Mouse (Mus musculus): ENCODE measurements around the gene Ndufa13.
"Not testable (repeated sequence)": the region's sequence is repeated elsewhere in the genome, so short reads cannot be mapped to it uniquely, and the experiment has no call there.

Ndufa13 gene

GRCm38 (mm10) chr8:69902163-69903062 lies at the start of gene Ndufa13, which contains the start of the genes Tssk6 and Yjefn3:
Gene Ndufa13 (minus strand): TSS chr8:69902558.
Gene Tssk6 (plus strand): TSS chr8:69902184.
Gene Yjefn3 (minus strand): TSS chr8:69902712.
- in situ Hi-C loops (cut with MboI; ENCODE audit: unreplicated experiment in 2 of 2) = no loop called here

DNA sequence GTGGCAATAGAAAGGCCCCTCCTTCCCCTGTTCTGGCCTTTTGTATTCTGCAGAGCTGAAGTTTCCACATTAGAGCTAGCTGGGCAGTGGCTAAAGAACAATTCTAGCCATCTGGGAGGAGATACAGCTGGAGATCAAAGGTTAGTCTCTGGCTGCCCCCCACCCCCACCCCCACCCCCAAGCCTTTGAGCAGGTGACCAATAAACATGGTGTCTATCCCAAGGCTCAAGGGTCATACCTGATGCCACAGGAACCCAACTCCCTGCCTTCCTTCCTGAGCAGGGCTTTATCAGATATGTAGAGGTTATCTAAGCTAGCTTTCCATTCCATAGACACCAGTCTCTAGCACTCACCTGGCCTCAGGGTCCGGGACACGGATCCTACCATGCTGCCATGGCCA lies 47.9 kb upstream of the Ndufa13 start:
- in situ Hi-C loops (cut with MboI; ENCODE audit: unreplicated experiment in 2 of 2) = no loop called here

GRCm38 (mm10) chr8:69942495-69942894 lies 40.1 kb upstream of the Ndufa13 start:
- in situ Hi-C loops (cut with MboI; ENCODE audit: unreplicated experiment in 2 of 2) = not testable (repeated sequence)

DNA sequence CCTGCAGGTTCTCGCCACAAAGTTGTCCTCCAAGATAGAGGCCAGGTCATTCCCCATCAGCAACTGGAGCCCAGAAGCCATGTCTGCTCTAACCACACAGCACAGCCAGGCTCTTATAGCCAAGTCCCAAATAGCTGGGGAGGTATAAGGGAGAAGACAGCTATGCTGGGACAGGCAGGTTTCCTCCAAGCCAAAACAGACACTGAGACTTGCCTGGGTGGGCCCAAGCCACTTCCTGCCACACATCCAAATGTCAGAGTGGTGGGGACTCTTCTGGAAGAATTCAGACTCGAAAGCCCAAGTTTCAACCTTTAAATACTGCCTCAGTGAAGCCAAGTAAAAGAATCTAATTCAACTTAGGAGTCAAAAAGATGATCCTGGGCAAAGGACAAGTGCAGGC lies 38.0 kb upstream of the Ndufa13 start:
- in situ Hi-C loops (cut with MboI; ENCODE audit: unreplicated experiment in 2 of 2) = no loop called here

GRCm38 (mm10) chr8:69939633-69940032 lies 37.3 kb upstream of the Ndufa13 start:
- in situ Hi-C loops (cut with MboI; ENCODE audit: unreplicated experiment in 2 of 2) = no loop called here

DNA sequence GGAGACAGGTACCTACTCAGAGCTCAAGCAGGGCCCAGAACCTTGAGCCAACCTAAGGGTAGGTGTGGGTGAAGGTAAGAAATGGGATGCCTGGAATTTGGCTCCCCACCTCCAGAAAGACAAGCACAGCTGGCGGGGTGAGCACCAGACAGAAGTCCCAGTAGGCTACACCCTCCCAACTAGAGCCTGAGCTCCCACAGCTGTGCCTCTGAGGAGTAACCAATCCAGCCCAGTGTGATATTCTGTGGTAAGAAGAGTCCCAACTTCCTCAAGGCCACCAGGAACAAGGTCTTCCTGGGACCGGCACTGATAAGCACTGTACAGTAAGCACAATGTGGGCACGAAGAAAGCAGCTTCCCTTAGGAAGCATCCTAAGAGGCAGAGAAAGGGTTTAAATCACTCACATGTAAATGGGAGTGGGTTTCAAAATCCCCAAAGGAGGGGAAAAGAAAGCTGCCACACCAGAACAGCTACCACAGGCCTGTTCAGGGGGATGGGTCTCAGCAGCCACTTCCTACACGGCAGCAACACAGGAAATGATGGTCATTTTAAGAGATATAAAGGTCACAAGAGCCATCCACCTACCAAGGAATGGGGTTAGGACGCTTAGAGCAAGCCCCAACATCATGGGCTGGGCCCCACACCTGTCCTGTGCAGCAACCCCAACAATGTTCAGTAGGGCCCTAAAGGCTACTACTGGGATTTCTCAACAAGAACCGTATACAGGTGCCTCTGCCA lies 36.1 kb upstream of the Ndufa13 start:
- in situ Hi-C loops (cut with MboI; ENCODE audit: unreplicated experiment in 2 of 2) = no loop called here

DNA sequence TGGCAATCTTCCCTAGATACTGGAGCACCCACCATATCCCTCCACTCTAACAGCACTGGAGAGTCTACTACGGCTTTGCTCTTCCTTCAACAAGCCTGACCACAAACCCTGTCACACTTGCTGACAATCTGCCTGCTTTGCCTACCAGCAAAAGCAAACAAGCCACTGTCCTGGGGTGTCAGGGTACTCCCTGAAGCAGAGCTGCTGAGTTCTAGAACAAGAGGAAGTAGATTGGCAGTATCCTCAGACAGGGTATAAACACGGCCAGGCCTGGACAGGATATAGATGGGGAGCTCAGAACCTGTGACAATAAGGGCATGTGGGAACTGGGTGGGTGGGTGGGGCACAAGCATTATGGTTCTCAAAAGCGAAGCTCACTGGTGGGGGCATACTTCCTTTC lies 35.1 kb upstream of the Ndufa13 start:
- in situ Hi-C loops (cut with MboI; ENCODE audit: unreplicated experiment in 2 of 2) = no loop called here

DNA sequence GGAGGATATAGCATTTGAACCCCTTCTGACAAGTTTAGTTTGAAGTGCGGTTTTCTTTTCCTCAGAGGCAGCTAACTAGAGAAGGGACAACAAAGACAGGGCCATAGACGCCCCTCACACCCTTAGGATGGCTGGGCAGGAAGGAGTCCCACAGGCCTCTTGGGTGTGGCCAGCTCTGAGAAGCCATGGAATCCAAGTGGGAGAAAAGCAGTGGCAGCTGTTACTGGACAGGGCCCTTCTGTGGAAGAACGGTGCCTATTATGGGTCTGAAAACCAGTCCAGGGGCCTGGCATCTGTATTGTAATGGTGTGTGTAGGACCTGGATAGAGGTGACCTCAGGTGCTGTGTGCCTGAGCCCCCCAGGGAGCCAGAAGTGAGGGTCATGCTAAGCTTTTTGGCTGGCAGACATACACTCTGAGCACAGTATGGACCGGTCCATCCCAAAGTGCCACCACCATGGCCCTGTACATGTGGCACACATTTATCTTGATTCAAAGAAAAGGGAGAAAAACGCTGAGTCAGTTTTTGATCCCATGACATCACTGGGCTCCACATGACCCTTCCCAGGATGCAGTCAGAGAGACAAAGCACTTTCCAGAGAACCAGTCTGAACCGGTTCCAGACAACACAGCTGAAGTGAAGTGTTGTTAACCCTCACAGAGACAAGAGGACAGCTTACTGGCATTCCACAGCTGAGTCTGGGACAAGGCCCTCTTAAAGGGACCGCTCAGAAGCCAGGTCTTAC lies 33.9 kb upstream of the Ndufa13 start:
- in situ Hi-C loops (cut with MboI; ENCODE audit: unreplicated experiment in 2 of 2) = no loop called here

DNA sequence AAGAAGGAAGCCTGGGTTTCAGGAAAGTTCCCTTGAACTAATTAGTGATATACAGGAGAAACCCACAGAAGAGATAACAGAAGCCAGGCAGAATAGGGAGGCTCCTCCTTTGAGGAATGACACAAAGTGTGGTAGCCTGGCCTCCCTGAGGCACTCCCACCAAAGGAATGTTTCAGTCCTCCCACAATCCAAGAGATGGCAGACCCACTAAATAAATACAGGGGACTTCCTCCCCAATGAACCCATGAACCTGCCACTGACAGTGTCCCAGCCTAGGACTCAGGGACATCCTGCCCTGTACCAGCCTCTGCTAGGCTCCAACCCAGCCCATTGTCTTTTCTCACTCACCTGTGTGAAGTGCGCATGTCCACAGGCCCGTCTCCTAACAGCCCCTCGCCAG lies 33.1 kb upstream of the Ndufa13 start:
- in situ Hi-C loops (cut with MboI; ENCODE audit: unreplicated experiment in 2 of 2) = no loop called here

DNA sequence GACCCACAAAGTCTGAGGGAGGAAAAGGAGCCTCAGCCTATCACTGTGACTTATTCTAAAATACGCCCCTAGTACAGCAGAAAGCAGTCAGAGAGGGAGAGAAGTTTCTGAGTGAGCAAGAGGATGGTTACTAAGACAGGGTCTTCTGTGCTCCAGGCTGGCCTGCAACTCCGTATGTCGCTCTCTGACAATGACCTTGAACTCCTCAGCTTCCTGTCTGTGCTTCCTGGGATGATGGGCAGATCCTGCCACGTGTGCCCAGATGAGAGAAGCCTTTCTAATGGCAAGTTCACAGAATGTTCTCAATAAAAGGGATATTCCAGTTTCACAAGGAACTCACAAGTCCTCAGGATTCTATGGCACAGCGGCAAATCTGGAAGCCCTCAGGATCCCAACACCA lies 32.2 kb upstream of the Ndufa13 start:
- in situ Hi-C loops (cut with MboI; ENCODE audit: unreplicated experiment in 2 of 2) = loop anchor here in 1 of 2 experiments (5.0 kb wide), 1 partner anchor 33 kb away; no protein-coding TSS in a partner anchor

DNA sequence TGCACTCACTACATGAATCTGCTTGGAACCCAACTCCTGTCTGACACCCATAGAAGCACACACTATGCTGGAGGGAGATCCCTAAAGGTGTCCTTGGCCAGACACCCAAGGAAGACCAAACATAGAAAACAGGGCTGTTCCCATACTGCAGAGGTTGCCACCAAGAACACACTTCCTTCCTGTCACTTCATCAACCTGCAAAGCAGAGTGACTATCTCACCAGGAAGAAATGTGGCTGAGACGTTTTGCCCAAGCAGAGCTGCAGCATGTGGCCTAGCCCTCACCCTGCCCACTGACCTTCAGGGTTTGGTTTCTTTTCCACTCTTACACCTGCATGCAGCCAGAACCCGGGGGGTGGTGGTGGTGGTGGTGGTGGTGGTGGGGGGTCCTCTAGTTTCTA lies 31.5 kb upstream of the Ndufa13 start:
- in situ Hi-C loops (cut with MboI; ENCODE audit: unreplicated experiment in 2 of 2) = loop anchor here in 1 of 2 experiments (5.0 kb wide), 1 partner anchor 33 kb away; no protein-coding TSS in a partner anchor

DNA sequence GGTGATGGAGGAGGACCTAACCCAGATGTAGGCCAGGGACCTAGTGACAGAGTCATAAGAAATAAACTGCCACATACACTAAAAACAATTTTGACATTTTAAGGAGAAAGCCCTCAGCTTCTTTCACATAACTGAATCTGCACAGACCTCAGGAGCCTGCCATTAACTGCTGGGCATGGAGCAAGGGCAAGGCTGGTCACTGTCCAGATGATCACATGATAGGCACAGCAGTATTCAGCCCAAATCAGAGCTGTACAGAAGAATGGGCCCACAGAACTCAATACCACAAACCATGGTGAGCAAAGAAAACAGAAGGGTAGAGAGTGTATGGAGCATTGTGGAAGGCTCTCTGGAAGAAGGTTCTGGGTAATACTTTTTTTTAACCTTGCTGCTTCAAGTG lies 24.5 kb upstream of the Ndufa13 start:
- in situ Hi-C loops (cut with MboI; ENCODE audit: unreplicated experiment in 2 of 2) = no loop called here

- in situ Hi-C loops (cut with MboI; ENCODE audit: unreplicated experiment in 2 of 2) = loop anchor here (5.0 kb wide), 3 partner anchors 78 to 238 kb away; partner anchors contain the start of gene Ncan (in 1 of the 2)
Observed at GRCm38 (mm10) chr8:69923986-69924385, 21.6 kb upstream of the Ndufa13 start.

- in situ Hi-C loops (cut with MboI; ENCODE audit: unreplicated experiment in 2 of 2) = loop anchor here (5.0 kb wide), 3 partner anchors 81 to 241 kb away; partner anchors contain the start of gene Ncan (in 1 of the 2)
Observed at GRCm38 (mm10) chr8:69921141-69921540, 18.8 kb upstream of the Ndufa13 start.

DNA sequence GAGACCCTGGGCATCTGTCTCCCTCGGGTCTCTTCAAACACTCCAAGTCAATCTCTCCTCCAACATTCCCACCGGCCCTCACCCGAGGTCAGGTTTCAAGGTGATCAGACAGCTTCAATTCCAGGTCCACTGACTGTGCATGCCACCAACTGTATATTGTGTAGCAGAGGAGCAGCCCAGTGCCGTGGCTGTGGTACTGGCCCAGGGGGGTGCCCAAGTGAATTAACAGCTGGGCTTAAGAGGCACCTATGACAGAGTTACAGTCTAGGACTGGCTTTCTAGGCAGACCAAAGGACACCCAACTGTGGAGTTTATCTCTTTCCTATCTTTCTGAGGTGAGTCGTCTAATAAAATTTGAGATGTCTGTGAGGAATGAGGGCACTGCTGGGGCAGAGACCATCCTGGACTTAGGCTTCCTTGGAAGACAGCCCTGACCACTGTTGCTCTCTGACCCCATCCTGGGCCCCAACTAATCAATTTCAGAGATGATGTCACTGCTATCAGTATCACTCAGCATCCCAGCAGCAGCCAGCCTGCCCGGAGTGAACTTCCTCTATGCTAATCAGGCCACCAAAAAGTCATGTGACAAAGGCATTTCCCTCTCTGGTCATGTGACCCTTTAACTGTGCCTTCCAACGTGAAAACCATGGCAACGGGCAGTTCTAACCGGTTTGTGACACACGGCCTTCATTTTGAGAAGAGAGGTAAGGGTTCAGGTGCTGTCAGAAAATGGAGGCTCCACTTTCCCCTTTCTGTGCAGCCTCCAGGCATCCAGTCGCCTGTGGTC lies 17.7 kb upstream of the Ndufa13 start:
- in situ Hi-C loops (cut with MboI; ENCODE audit: unreplicated experiment in 2 of 2) = loop anchor here (5.0 kb wide), 4 partner anchors 82 to 247 kb away; partner anchors contain the start of gene Ncan (in 1 of the 2)

DNA sequence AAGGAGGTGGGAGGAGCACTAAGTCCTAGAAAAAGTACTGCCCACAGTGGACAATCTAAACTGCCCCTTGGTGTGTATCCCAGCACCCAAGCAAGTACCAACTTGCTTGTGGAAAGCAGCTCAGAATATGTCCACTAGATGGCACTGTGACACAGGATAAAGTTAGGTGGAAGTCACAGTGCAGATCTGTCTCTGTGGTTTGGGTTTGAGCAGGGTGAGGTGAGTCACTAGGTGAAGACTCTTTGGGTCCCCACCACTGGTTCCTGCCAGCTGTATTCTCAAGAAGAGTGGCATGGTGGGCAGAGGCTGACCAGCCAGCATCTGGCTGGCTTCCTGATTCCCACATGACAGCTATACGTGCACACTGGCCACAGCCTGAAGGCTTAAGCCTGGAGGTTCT lies 16.7 kb upstream of the Ndufa13 start:
- in situ Hi-C loops (cut with MboI; ENCODE audit: unreplicated experiment in 2 of 2) = loop anchor here in 1 of 2 experiments (5.0 kb wide), 2 partner anchors 83 to 248 kb away; no protein-coding TSS in a partner anchor

- in situ Hi-C loops (cut with MboI; ENCODE audit: unreplicated experiment in 2 of 2) = loop anchor here in 1 of 2 experiments (5.0 kb wide), 2 partner anchors 84 to 249 kb away; no protein-coding TSS in a partner anchor
Observed at GRCm38 (mm10) chr8:69918506-69918905, 16.1 kb upstream of the Ndufa13 start.

DNA sequence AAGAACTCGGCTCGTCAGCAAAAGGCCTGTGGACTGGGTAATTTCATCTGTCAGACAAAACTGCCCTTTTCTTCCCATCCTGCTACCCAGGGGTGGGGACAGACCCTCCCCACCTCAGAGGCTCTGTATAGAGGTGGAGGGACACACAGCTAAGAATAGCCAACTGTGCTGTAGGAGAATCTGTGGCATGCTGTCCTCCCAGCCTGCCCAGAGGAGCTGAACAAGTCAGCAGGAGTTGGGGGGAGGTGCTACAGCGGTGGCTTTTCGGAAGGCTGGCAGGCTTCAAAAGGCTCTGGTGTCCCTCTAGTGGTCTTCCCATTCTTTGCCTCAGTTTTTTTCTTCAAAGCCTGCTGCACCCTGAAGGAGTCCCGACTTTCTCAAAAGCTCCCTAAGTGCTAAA lies 13.4 kb upstream of the Ndufa13 start:
- in situ Hi-C loops (cut with MboI; ENCODE audit: unreplicated experiment in 2 of 2) = loop anchor here in 1 of 2 experiments (5.0 kb wide), 2 partner anchors 87 to 252 kb away; no protein-coding TSS in a partner anchor

GRCm38 (mm10) chr8:69914526-69914925 lies 12.2 kb upstream of the Ndufa13 start:
- in situ Hi-C loops (cut with MboI; ENCODE audit: unreplicated experiment in 2 of 2) = no loop called here

Measured in v-Abl transformed pro-B cells (cell line).